Mouse (Mus musculus) frontal cortex, postnatal 10 days (tissue): ENCODE data around the gene Gm43302.
"Not testable (repeated sequence)": the region's sequence is repeated elsewhere in the genome, so short reads cannot be mapped to it uniquely, and the experiment has no call there.

ENCODE experiments used
- DNase-seq, 2 experiments: peaks; one replicate each; pipeline ENCODE4 v3.0.0; 2022; ENCODE audit warnings: low spot score in 2 of 2, mixed read lengths in 1 of 2

Gm43302 gene

DNA sequence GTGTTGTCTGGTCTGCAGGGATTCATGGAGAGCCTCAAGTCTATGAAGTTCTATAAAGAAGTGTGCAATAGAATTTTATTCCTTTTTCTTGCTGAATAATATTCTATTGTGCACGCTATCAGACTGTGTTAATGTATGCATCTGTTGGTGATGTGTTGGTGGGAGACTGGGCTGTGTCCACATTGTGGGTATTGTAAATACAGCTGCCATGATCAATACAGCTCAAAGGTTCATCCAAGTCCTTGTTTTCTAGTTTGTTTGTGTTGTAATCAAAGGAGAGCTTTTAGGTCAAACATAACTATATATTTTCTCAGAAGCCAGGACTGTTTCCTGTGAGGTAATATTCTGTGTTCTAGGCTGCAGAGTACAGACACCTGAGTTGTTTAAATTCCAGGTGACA, 94.3 kb downstream of the Gm43302 start:
- not testable (repeated sequence) for DNase-seq

DNA sequence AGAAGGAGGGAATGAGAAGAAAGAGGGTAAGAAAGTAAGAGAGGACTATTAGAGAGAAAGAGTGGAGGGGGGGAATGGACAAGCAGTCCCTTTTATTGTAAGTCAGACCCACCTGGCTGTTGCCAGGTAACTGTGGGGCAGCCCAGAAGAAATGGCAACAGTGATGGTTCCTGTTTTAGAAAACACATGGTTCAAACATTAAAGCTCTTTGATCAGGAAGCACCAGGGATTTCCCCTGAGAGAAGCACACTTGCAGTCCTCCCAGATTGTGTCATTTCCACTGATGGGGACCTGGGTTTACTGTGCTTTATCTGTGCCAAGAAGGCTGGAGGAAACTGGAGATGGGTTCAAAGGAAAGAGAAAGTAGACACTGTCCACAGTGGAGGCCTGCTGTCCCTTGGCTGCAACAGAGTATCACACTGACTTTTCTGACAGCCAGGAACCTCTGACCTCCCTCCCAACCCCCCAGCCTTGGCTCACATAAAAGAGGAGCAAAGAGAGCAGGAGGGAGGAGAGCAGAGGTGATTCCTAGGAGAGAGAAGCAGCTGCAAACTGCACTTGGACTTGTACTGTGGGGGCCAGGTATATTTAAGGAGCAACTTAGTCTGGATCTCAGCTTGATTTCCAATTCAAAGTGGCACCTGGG, 95.5 kb downstream of the Gm43302 start:
- not testable (repeated sequence) for DNase-seq

DNA sequence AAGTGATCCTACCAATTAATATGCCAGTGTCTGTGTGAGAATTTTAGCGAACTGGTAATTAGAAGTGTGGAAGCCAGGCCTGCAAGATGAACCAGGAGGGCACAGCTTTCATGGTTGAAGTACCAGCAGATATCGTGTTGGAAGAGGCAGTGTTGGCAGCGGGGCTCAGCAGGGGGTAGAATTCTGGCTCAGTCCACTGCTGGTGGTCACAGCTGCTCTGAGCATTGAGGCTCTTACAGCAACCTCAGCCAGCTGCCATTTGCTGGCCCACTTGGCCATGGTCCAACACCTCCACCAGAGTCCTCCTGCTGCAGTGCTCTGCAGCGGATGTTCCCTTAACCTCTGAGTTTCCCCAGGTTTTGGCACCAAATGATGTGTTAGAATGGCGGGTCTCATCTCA, 97.2 kb downstream of the Gm43302 start:
- DNase-seq = not testable (repeated sequence)

DNA sequence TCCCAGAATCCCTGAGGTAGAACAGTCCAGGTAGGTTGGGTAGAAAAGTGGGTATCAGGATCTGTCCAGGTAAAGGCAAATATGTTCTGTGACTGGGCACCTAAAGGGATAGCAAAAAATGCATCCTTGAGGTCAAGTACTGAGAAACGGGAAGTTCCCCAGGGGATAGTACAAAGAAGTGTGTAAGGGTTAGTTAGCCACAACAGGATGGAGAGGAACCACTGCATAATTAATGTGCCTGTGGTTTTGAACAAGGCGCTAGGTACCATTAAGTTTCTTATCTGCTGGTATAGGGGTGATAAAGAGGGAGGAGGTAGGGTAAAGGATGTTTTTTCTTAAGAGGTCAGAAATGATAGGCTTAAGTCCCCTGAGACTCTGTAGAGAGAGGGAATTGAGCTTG, 101.0 kb downstream of the Gm43302 start:
- DNase-seq = not testable (repeated sequence)

DNA sequence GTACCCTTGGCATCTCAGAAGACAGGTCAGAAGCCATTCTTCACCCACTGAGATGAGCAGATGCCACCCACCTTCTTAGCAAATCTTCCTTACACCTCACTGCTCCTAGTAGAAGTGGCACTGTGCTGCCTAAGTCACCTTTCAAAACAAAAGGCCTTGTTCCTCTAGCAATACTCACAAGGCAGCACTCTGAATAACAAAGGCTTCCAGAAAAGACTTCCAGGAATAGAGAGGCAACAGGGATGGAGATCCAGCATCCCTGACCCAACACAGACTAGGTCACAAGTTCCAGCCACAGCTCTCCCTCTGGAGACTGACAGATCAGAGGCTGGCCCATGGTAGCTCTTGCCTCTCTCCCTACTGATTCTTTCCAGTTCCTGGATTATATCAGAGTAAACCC, 112.0 kb downstream of the Gm43302 start:
- no peak for DNase-seq
